Mouse (Mus musculus): ENCODE measurements at regions not wholly inside any gene's neighbourhood (a gene's known extent, or its start where the extent isn't known, plus 50 kb on each side); places are given as distances from the start of the nearest gene placed in this dataset.

DNA sequence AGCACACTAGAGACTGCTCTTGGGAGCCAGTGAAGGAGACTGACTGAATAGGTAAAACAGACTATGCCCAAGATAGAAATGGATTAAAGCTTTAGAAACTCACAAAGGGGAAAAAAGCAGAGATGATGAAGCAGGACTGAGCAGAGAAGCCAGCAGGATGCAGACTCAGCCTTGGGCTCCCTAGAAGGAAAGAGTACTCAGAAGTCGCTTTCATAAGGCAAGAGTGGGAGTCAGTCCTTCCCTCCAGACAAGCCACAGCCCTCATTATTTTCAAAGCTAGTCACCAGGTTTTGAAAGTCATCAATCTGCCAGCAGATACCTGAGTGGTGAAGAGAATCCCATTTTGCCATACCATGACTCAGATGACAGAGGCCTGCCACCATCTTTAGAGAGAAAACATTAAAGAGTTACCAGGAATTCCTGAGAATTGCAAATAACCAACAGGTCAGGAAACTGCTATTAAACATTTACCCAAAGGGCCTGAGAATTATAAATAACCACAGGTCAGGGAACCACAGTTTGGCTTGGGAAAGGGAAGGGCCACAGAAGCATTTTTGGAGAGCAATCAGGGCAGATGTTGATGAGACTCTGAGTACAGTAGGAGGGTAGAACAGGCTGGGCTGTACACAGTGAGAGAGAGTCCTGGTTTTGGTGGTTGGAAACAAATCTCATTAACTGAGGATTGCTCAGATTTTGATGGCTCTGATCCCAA lies 77.4 kb downstream of the Ptgs2 start:
- 67% methylated on average over 1 of the region's 1 CpGs for WGBS (ENCODE audit: insufficient replicate concordance)
- no peak for ATAC-seq (ENCODE audit: insufficient read depth)

DNA sequence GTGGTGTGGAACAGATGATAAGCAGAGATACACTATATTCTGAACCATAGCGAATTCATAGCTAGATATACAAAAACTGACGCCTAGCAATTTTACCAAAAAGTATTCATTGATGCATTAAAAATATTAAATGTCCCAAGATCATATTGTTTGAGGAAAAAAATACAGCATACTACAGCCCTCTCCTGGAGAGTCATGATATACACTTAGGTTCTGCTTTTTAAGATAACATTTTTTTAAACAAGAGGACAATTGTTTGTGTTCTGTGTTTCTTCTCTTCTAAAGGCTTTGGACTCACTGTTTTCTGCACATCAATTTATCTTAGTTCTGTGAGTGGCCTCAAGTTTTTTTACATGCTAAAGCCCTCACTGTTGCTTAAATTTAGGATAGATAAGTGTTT lies 102.2 kb downstream of the Ptgs2 start:
- no peak overlapping the region for H3K9ac ChIP-seq (replicated peaks)
- TF ChIP-seq CTCF (IDR thresholded peaks at IDR 0.05; ENCODE audit: low read depth), result no peak
- no peak for TF ChIP-seq EP300 (IDR thresholded peaks at IDR 0.05; ENCODE audit: low read depth)
- H3K9me3 ChIP-seq (ENCODE audit: control insufficient read depth, low read length), result no peaks in the 10 kb centered on the region
- H3K36me3 ChIP-seq (replicated peaks; ENCODE audit: control insufficient read depth, insufficient read depth, low read depth), result no peaks in the 10 kb centered on the region
- H3K27ac ChIP-seq, result no peak overlapping the region
- WGBS (ENCODE audit: insufficient replicate concordance), result 55% methylated on average over 2 of the region's 2 CpGs
- no peak for ATAC-seq (ENCODE audit: insufficient read depth)
- DNase-seq (ENCODE audit: low read depth in 3 of 3, low spot score in 3 of 3), result no peak
- H3K4me2 ChIP-seq (ENCODE audit: low read depth), result no peak overlapping the region
- H3K4me3 ChIP-seq (ENCODE audit: insufficient read depth in 1 of 2, low read depth in 2 of 2, low read length in 2 of 2), result no peak overlapping the region
- H3K27me3 ChIP-seq (ENCODE audit: control insufficient read depth, insufficient read depth, low read length), result no peaks in the 10 kb centered on the region
- no peaks in the 10 kb centered on the region for H3K4me1 ChIP-seq (replicated peaks; ENCODE audit: control insufficient read depth in 2 of 2, insufficient read depth in 2 of 2, low read length in 1 of 2)

More for the DNA sequence above, 77.4 kb downstream of the Ptgs2 start:
- no peaks in the 10 kb centered on the region for H3K9me3 ChIP-seq (ENCODE audit: control insufficient read depth, low read length)
- DNase-seq (ENCODE audit: low read depth in 3 of 3, low spot score in 3 of 3), result no peak
- no peaks in the 10 kb centered on the region for H3K36me3 ChIP-seq (replicated peaks; ENCODE audit: control insufficient read depth, insufficient read depth, low read depth)
- no peaks in the 10 kb centered on the region for H3K27me3 ChIP-seq (ENCODE audit: control insufficient read depth, insufficient read depth, low read length)
- H3K4me2 ChIP-seq (ENCODE audit: low read depth), result no peak overlapping the region
- H3K4me3 ChIP-seq (ENCODE audit: insufficient read depth in 1 of 2, low read depth in 2 of 2, low read length in 2 of 2), result no peak overlapping the region
- no peaks in the 10 kb centered on the region for H3K4me1 ChIP-seq (replicated peaks; ENCODE audit: control insufficient read depth in 2 of 2, insufficient read depth in 2 of 2, low read length in 1 of 2)
- no peak overlapping the region for H3K9ac ChIP-seq (replicated peaks)
- TF ChIP-seq EP300 (IDR thresholded peaks at IDR 0.05; ENCODE audit: low read depth) (no peak), CTCF (IDR thresholded peaks at IDR 0.05; ENCODE audit: low read depth) (no peak)
- no peak overlapping the region for H3K27ac ChIP-seq

DNA sequence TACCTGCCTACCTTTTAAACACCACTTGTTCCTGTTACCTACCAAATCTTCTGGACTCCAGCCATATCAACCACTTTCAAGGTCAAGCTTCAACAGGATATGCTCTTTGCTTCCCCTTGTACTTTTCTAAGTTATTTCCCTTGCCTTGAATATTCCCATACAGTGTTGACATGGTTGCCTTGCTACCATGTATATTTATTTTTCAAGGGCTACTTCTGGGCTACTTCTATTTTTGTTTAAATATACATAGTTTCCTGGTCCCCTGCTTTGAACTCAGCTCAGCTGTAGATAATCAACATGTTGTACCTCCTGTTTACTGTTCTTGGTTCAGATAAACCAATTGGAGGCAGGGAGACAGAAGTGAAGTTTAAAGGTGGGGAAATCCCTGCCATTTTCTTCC lies 106.8 kb upstream of the Pdc start:
- H3K27me3 ChIP-seq (ENCODE audit: control insufficient read depth, insufficient read depth, low read length), result no peaks in the 10 kb centered on the region
- no peak overlapping the region for H3K9ac ChIP-seq (replicated peaks)
- no peak overlapping the region for H3K4me3 ChIP-seq (ENCODE audit: insufficient read depth in 1 of 2, low read depth in 2 of 2, low read length in 2 of 2)
- ATAC-seq (ENCODE audit: insufficient read depth) (no peak), DNase-seq (ENCODE audit: low read depth in 3 of 3, low spot score in 3 of 3) (no peak)
- H3K36me3 ChIP-seq (replicated peaks; ENCODE audit: control insufficient read depth, insufficient read depth, low read depth), result no peaks in the 10 kb centered on the region
- no peaks in the 10 kb centered on the region for H3K4me1 ChIP-seq (replicated peaks; ENCODE audit: control insufficient read depth in 2 of 2, insufficient read depth in 2 of 2, low read length in 1 of 2)
- no peak overlapping the region for H3K4me2 ChIP-seq (ENCODE audit: low read depth)
- no peak overlapping the region for H3K27ac ChIP-seq
- no peaks in the 10 kb centered on the region for H3K9me3 ChIP-seq (ENCODE audit: control insufficient read depth, low read length)
- no peak for TF ChIP-seq EP300 (IDR thresholded peaks at IDR 0.05; ENCODE audit: low read depth)
- TF ChIP-seq CTCF (IDR thresholded peaks at IDR 0.05; ENCODE audit: low read depth), result no peak

DNA sequence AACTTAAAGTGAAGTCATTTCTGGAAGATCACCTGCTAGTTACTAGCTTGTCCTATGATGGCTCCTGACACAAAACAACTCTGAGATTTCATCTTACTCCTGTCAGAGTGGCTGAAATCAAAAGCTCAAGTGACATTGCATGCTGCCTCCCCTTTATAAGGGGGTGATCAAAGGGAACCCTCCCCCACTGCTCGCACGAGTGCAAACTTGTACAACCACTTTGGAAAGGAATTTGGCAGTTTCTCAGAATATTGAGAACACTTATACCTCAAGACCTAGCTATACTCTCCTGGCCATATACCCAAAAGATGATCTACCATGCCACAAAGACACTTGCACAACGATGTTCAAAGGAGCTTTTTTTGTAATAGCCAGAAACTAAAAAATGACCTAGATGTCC lies 102.5 kb upstream of the Pdc start:
- Histone ChIP-seq H3K27me3 (ENCODE audit: control insufficient read depth, insufficient read depth, low read length) (no peaks in the 10 kb centered on the region), H3K9ac (replicated peaks) (no peak overlapping the region), H3K36me3 (replicated peaks; ENCODE audit: control insufficient read depth, insufficient read depth, low read depth) (no peaks in the 10 kb centered on the region), H3K9me3 (ENCODE audit: control insufficient read depth, low read length) (no peaks in the 10 kb centered on the region), H3K4me2 (ENCODE audit: low read depth) (no peak overlapping the region), H3K4me1 (replicated peaks; ENCODE audit: control insufficient read depth in 2 of 2, insufficient read depth in 2 of 2, low read length in 1 of 2) (no peaks in the 10 kb centered on the region), H3K4me3 (ENCODE audit: insufficient read depth in 1 of 2, low read depth in 2 of 2, low read length in 2 of 2) (no peak overlapping the region), H3K27ac (no peak overlapping the region)
- ATAC-seq (ENCODE audit: insufficient read depth), result no peak
- no peak for TF ChIP-seq EP300 (IDR thresholded peaks at IDR 0.05; ENCODE audit: low read depth)
- TF ChIP-seq CTCF (IDR thresholded peaks at IDR 0.05; ENCODE audit: low read depth), result no peak
- DNase-seq (ENCODE audit: low read depth in 3 of 3, low spot score in 3 of 3), result no peak
- 61% methylated on average over 3 of the region's 3 CpGs for WGBS (ENCODE audit: insufficient replicate concordance)

DNA sequence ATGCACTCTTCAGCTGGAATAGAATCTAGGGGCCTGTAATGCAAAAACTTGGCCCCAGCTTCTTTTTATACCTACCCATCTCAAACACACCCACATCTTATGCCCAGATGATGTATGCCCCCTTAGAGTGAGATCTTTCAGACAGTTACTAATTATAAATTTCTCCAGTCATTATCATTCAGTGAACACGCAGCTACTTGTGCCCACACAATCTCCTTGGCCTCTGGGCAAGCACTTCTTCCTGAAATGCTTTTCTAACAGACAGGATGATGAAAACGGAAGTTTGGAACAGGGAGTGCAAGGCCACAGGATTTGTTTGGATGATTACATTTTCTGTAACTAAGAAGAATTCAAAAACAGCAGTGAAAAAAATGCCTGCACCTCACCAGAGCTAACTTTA lies 100.4 kb upstream of the Pdc start:
- no peaks in the 10 kb centered on the region for H3K27me3 ChIP-seq (ENCODE audit: control insufficient read depth, insufficient read depth, low read length)
- no peak overlapping the region for H3K9ac ChIP-seq (replicated peaks)
- no peak overlapping the region for H3K27ac ChIP-seq
- no peak overlapping the region for H3K4me2 ChIP-seq (ENCODE audit: low read depth)
- no peak for TF ChIP-seq EP300 (IDR thresholded peaks at IDR 0.05; ENCODE audit: low read depth)
- TF ChIP-seq CTCF (IDR thresholded peaks at IDR 0.05; ENCODE audit: low read depth), result no peak
- H3K36me3 ChIP-seq (replicated peaks; ENCODE audit: control insufficient read depth, insufficient read depth, low read depth), result no peaks in the 10 kb centered on the region
- H3K9me3 ChIP-seq (ENCODE audit: control insufficient read depth, low read length), result no peaks in the 10 kb centered on the region
- no peak for ATAC-seq (ENCODE audit: insufficient read depth)
- no peak overlapping the region for H3K4me3 ChIP-seq (ENCODE audit: insufficient read depth in 1 of 2, low read depth in 2 of 2, low read length in 2 of 2)
- no peaks in the 10 kb centered on the region for H3K4me1 ChIP-seq (replicated peaks; ENCODE audit: control insufficient read depth in 2 of 2, insufficient read depth in 2 of 2, low read length in 1 of 2)
- DNase-seq (ENCODE audit: low read depth in 3 of 3, low spot score in 3 of 3), result no peak
- 40% methylated on average over 2 of the region's 2 CpGs for whole genome bisulfite sequencing (ENCODE audit: insufficient replicate concordance)
